Mouse (Mus musculus): Measurements from ENCODE around the gene Nup85. TPM values are rescaled to one million over a fixed set of nuclear protein-coding genes. Genes with fewer than 3 reads are reported as not detected.

Gene Nup85
- total RNA-seq (2012; rRNA removed) (338 and 362 TPM in 2 replicates), polyA plus RNA-seq (2012; ENCODE audit: insufficient read depth in 1 of 2, insufficient read length in 2 of 2, low read depth in 1 of 2, low replicate concordance in 2 of 2, missing spikeins in 1 of 2) (100 to 1,000 TPM in 1 of 2 experiments, not detected in 1; 370 TPM)

DNA sequence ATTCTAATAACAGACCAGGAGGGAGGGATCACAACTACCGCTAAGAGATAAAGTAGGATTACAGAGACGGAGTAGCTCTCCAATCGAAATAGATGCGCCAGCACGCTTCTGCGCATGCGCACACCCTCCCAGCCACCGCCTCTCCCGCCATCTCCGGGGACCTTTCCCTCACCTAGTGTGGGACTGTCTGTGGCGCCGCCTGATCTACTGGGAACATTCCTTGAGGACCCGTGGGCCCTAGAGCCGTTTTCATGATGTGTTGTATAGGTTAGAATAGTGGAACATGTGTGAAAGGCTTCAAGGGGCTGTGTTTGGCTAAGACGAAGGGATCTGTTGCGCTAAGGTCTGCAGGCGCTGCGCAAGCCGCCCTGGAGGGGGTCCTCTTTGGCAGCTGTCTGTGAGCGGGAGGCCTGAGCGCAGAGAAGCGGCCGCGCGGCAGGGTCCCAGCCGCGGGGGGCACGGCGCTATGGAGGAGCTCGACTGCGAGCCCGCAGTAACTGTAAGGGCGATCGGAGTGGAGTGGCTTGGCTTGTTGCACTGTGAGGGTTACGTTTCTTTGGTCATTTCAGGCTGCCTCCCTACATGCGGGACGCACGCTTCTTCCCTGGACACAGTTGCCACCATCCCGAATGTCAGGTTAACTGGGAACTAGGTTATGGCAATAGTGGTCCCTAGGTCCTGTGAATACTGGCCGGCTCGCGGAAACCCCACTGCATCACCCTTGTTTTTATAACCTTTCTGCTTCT, at the start of gene Nup85:
Nup85 (plus strand) TSS at position 371 of the 746 bp plus-strand sequence.
- Histone ChIP-seq H3K27ac (ENCODE audit: control insufficient read depth, low read depth, low read length) (peak within 1 kb of the TSS; percentile 86), H3K4me3 (ENCODE audit: control insufficient read depth in 1 of 2, insufficient read depth in 1 of 2, low read depth in 2 of 2, low read length in 2 of 2) (peak within 1 kb of the TSS; percentile 71 to 75), H3K4me1 (ENCODE audit: control insufficient read depth in 1 of 2, insufficient read depth in 2 of 2, low read length in 2 of 2) (peaks cover 0 to 12% of the 10 kb centered on the region in 2 experiments; a peak in 2 of 4 replicates), H3K9me3 (replicated peaks; ENCODE audit: insufficient read depth, low read length) (no peaks in the 10 kb centered on the region), H3K79me2 (ENCODE audit: control insufficient read depth, insufficient read depth, low read length, poor library complexity) (peaks cover 29% of the 10 kb centered on the region), H3K9ac (ENCODE audit: control insufficient read depth, low read depth, low read length, poor library complexity, severe bottlenecking) (peak within 1 kb of the TSS; percentile 76), H3K27me3 (ENCODE audit: control insufficient read depth in 1 of 2, insufficient read depth in 2 of 2, low read length in 2 of 2) (no peaks in the 10 kb centered on the region), H3K36me3 (ENCODE audit: control insufficient read depth in 1 of 2, insufficient read depth in 2 of 2, low read length in 2 of 2) (peaks cover 15 to 16% of the 10 kb centered on the region in 2 experiments)
- TF ChIP-seq POLR2AphosphoS5 (IDR thresholded peaks at IDR 0.05; ENCODE audit: borderline replicate concordance, low read depth, low read length) (peak; percentile 30; the same call in 1 of the 2 replicates), CTCF (IDR thresholded peaks at IDR 0.05 in 2 of 3, conservative IDR thresholded peaks at IDR 0.05 in 1 of 3; ENCODE audit: control insufficient read depth in 1 of 3, insufficient read depth in 1 of 3, low read depth in 2 of 3, low read length in 3 of 3, poor library complexity in 1 of 3, severe bottlenecking in 1 of 3) (peak in 1 of 3 experiments; percentile 35; a peak in 2 of 6 replicates), POLR2A (IDR thresholded peaks at IDR 0.05; ENCODE audit: control insufficient read depth in 1 of 2, insufficient read depth in 1 of 2, low read depth in 1 of 2, low read length in 2 of 2, poor library complexity in 1 of 2) (peak; percentile 97 to 98), BHLHE40 (IDR thresholded peaks at IDR 0.05; ENCODE audit: borderline replicate concordance, low read depth, low read length) (no peak), USF1 (IDR thresholded peaks at IDR 0.05; ENCODE audit: low read depth, low read length) (no peak), UBTF (IDR thresholded peaks at IDR 0.05; ENCODE audit: borderline replicate concordance, insufficient read depth, low read depth, low read length) (0 out of 2 replicates have a peak, but pooled peaks have one; percentile 73), NRF1 (IDR thresholded peaks at IDR 0.05; ENCODE audit: insufficient read depth, low read depth, low read length, poor library complexity, severe bottlenecking) (peak; percentile 87), RAD21 (IDR thresholded peaks at IDR 0.05; ENCODE audit: low read depth, low read length) (no peak), USF2 (IDR thresholded peaks at IDR 0.05; ENCODE audit: borderline replicate concordance in 1 of 2, insufficient read depth in 1 of 2, low read depth in 1 of 2, low read length in 2 of 2) (no peak), TBP (IDR thresholded peaks at IDR 0.05; ENCODE audit: low read depth, low read length) (peak; percentile 88), SIN3A (IDR thresholded peaks at IDR 0.05; ENCODE audit: low read length) (peak; percentile 96), HCFC1 (IDR thresholded peaks at IDR 0.05; ENCODE audit: low read depth, low read length) (peak; percentile 91), NELFE (IDR thresholded peaks at IDR 0.05; ENCODE audit: low read depth, low read length) (peak; percentile 78), JUND (IDR thresholded peaks at IDR 0.05; ENCODE audit: low read depth, low read length) (no peak), KAT2A (conservative IDR thresholded peaks at IDR 0.05; ENCODE audit: low read depth, low read length) (peak; percentile 71; the same call in 1 of the 2 replicates), ELF1 (IDR thresholded peaks at IDR 0.05; ENCODE audit: low read depth, low read length) (no peak), TCF12 (IDR thresholded peaks at IDR 0.05; ENCODE audit: low read depth, low read length) (no peak), MXI1 (IDR thresholded peaks at IDR 0.05; ENCODE audit: low read depth, low read length) (peak; percentile 94), MAX (IDR thresholded peaks at IDR 0.05; ENCODE audit: low read length) (peak; percentile 99), EP300 (IDR thresholded peaks at IDR 0.05; ENCODE audit: low read depth in 1 of 2, low read length in 2 of 2) (no peak), POLR2AphosphoS2 (IDR thresholded peaks at IDR 0.05; ENCODE audit: low read length) (peak; percentile 84), GATA1 (IDR thresholded peaks at IDR 0.05; ENCODE audit: low read depth, low read length) (peak; percentile 80), MAZ (IDR thresholded peaks at IDR 0.05; ENCODE audit: low read depth, low read length) (no peak; the same call in 1 of the 2 replicates), MYB (IDR thresholded peaks at IDR 0.05; ENCODE audit: low read depth, low read length) (no peak), ZKSCAN1 (IDR thresholded peaks at IDR 0.05; ENCODE audit: low read depth, low read length) (no peak), MYC (IDR thresholded peaks at IDR 0.05; ENCODE audit: low read depth, low read length) (peak; percentile 93), E2F4 (IDR thresholded peaks at IDR 0.05; ENCODE audit: borderline replicate concordance, low read depth, low read length) (peak; percentile 98), ZMIZ1 (IDR thresholded peaks at IDR 0.05; ENCODE audit: low read depth, low read length) (no peak), MEF2A (IDR thresholded peaks at IDR 0.05; ENCODE audit: extremely low read depth, insufficient replicate concordance, low read depth, low read length, poor library complexity, severe bottlenecking) (no peak)
- DNase-seq (ENCODE audit: low read depth, low spot score): peak; percentile 100
